Mouse (Mus musculus): ENCODE measurements around the gene Usp2.
A peak's percentile ranks its signal among the peaks of the same experiment; 100 is the strongest.

The Usp2 gene

GRCm38 (mm10) chr9:44066785-44067225 lies at the start of gene Usp2:
Gene Usp2 (plus strand): TSS chr9:44067021.
- DNase-seq (ENCODE audit: low read depth in 2 of 2, low spot score in 2 of 2) = peak; percentile 100

GRCm38 (mm10) chr9:44017846-44018245 lies 49.0 kb upstream of the Usp2 start:
- no peak for DNase-seq (ENCODE audit: low read depth in 2 of 2, low spot score in 2 of 2)

- DNase-seq (ENCODE audit: low read depth in 2 of 2, low spot score in 2 of 2) = no peak
Measured at GRCm38 (mm10) chr9:44020001-44020400, 46.8 kb upstream of the Usp2 start.

GRCm38 (mm10) chr9:44022100-44022847 lies 44.5 kb upstream of the Usp2 start:
- peak in 1 of 2 experiments; percentile 53 for DNase-seq (ENCODE audit: low read depth in 2 of 2, low spot score in 2 of 2)

- DNase-seq (ENCODE audit: low read depth in 2 of 2, low spot score in 2 of 2) = no peak
Measured at GRCm38 (mm10) chr9:44024096-44024495, 42.7 kb upstream of the Usp2 start.

GRCm38 (mm10) chr9:44029580-44030236 lies 37.1 kb upstream of the Usp2 start:
- DNase-seq (ENCODE audit: low read depth in 2 of 2, low spot score in 2 of 2) = peak; percentile 45 to 58

- DNase-seq (ENCODE audit: low read depth in 2 of 2, low spot score in 2 of 2) = no peak
Measured at GRCm38 (mm10) chr9:44030646-44031045, 36.2 kb upstream of the Usp2 start.

- peak; percentile 58 to 70 for DNase-seq (ENCODE audit: low read depth in 2 of 2, low spot score in 2 of 2)
Measured at GRCm38 (mm10) chr9:44031079-44031478, 35.7 kb upstream of the Usp2 start.

GRCm38 (mm10) chr9:44031946-44032345 lies 34.9 kb upstream of the Usp2 start:
- DNase-seq (ENCODE audit: low read depth in 2 of 2, low spot score in 2 of 2) = no peak

- DNase-seq (ENCODE audit: low read depth in 2 of 2, low spot score in 2 of 2) = no peak
Measured at GRCm38 (mm10) chr9:44033317-44033716, 33.5 kb upstream of the Usp2 start.

- DNase-seq (ENCODE audit: low read depth in 2 of 2, low spot score in 2 of 2) = peak; percentile 53 to 73
Measured at GRCm38 (mm10) chr9:44033957-44034727, 32.7 kb upstream of the Usp2 start.

- DNase-seq (ENCODE audit: low read depth in 2 of 2, low spot score in 2 of 2) = no peak
Measured at GRCm38 (mm10) chr9:44037106-44037505, 29.7 kb upstream of the Usp2 start.

GRCm38 (mm10) chr9:44041511-44042395 lies 25.1 kb upstream of the Usp2 start:
- no peak for DNase-seq (ENCODE audit: low read depth in 2 of 2, low spot score in 2 of 2)

- no peak for DNase-seq (ENCODE audit: low read depth in 2 of 2, low spot score in 2 of 2)
Measured at GRCm38 (mm10) chr9:44042396-44042680, 24.5 kb upstream of the Usp2 start.

- DNase-seq (ENCODE audit: low read depth in 2 of 2, low spot score in 2 of 2) = peak in 1 of 2 experiments; percentile 41
Measured at GRCm38 (mm10) chr9:44042836-44043707, 23.7 kb upstream of the Usp2 start, which contains the start of gene Thy1. Gene Thy1 (plus strand): TSS chr9:44043384.

- peak in 1 of 2 experiments; percentile 37 for DNase-seq (ENCODE audit: low read depth in 2 of 2, low spot score in 2 of 2)
Measured at GRCm38 (mm10) chr9:44043708-44044425, 23.0 kb upstream of the Usp2 start.

GRCm38 (mm10) chr9:44044426-44045157 lies 22.2 kb upstream of the Usp2 start:
- no peak for DNase-seq (ENCODE audit: low read depth in 2 of 2, low spot score in 2 of 2)

- DNase-seq (ENCODE audit: low read depth in 2 of 2, low spot score in 2 of 2) = no peak
Measured at GRCm38 (mm10) chr9:44045158-44045883, 21.5 kb upstream of the Usp2 start.
